Mouse (Mus musculus): ENCODE data around the gene Stt3b.

GRCm38 (mm10) chr9:115214572-115215571 lies 95.3 kb downstream of the Stt3b start:
- TF ChIP-seq CTCF (IDR thresholded peaks at IDR 0.05; ENCODE audit: low read depth, low read length) (no peak), EP300 (IDR thresholded peaks at IDR 0.05; ENCODE audit: insufficient read depth, low read depth, low read length) (no peak), POLR2A (IDR thresholded peaks at IDR 0.05; ENCODE audit: insufficient read depth, low read length) (no peak)

Measured in ES-Bruce4 (cell line).